Mouse (Mus musculus) liver, embryonic 11.5 days (tissue): ENCODE measurements around the gene Eaf1. TPM values are rescaled to one million over a fixed set of nuclear protein-coding genes. Genes with fewer than 3 reads are reported as not detected.
A peak's percentile ranks its signal among the peaks of the same experiment; 100 is the strongest.

Experiments
- ATAC-seq: fragments of 200-750 bp; cut with Nextera tagmentation; replicated peaks from 2 replicates; pipeline ENCODE4 v1.8.0; 2017; ENCODE audit warnings: moderate number of reproducible peaks, mild to moderate bottlenecking, moderate TSS enrichment, moderate library complexity; ENCODE audit not compliant: low FRiP score
- DNase-seq: peaks from one replicate; pipeline ENCODE4 v3.0.0-alpha.2; 2017; ENCODE audit warnings: low spot score
- H3K27ac ChIP-seq: fragments of 300-500 bp; sonication (generic); 2 replicates; pipeline ENCODE4 v1.5.1; 2014; ENCODE audit warnings: mild to moderate bottlenecking, low read depth, low read length, control low read depth
- H3K27me3 ChIP-seq: fragments of 300-500 bp; sonication (generic); replicated peaks from 2 replicates; pipeline ENCODE4 v1.6.1; 2014; ENCODE audit warnings: low read length, mixed read lengths; ENCODE audit not compliant: control insufficient read depth, insufficient read depth
- H3K36me3 ChIP-seq: fragments of 300-500 bp; sonication (generic); 2 replicates; pipeline ENCODE4 v1.6.1; 2014; ENCODE audit warnings: mild to moderate bottlenecking, low read length, moderate library complexity, mixed read lengths; ENCODE audit not compliant: control insufficient read depth, insufficient read depth
- H3K4me1 ChIP-seq: fragments of 300-500 bp; sonication (generic); replicated peaks from 2 replicates; pipeline ENCODE4 v1.6.1; 2014; ENCODE audit warnings: low read length, mixed read lengths; ENCODE audit not compliant: control insufficient read depth, insufficient read depth
- H3K4me2 ChIP-seq: fragments of 300-500 bp; sonication (generic); 2 replicates; pipeline ENCODE4 v1.6.1; 2014; ENCODE audit warnings: mild to moderate bottlenecking, control low read depth, moderate library complexity
- H3K4me3 ChIP-seq: fragments of 300-500 bp; sonication (generic); 2 replicates; pipeline ENCODE4 v1.5.1; 2014; ENCODE audit warnings: low read depth, low read length, control low read depth
- H3K9ac ChIP-seq: fragments of 300-500 bp; sonication (generic); 2 replicates; pipeline ENCODE4 v1.6.1; 2014; ENCODE audit warnings: low read depth, low read length, control low read depth
- H3K9me3 ChIP-seq: fragments of 300-500 bp; sonication (generic); 2 replicates; pipeline ENCODE4 v1.6.1; 2016; ENCODE audit warnings: low read length, inconsistent platforms, mixed read lengths; ENCODE audit not compliant: control insufficient read depth
- WGBS: fragments of 180-500 bp; shearing (Covaris S2); extraction: QIAGEN DNeasy Blood & Tissue Kit; methylation state at CpG from one replicate; pipeline ENCODE4 v1.1.7; 2014; 5-methylcytosine and 5-hydroxymethylcytosine counted together
- polyA plus RNA-seq: library from polyadenylated mRNA; unstranded; fragments of >200 nt; fragmentation: Nextera tagmentation; extraction: Ambion mirVana; gene quantifications from 2 replicates; pipeline ENCODE4 v1.2.1, GENCODE M21; 2014

The Eaf1 gene
- polyA plus RNA-seq, 1 experiment from 2014 or later, result 39.1 TPM

GRCm38 (mm10) chr14:31521318-31521717 lies 27.1 kb downstream of the Eaf1 start:
- DNase-seq (no peak), ATAC-seq (no peak)
- peaks cover 3% of the 10 kb centered on the region; the same call in 1 of the 2 replicates for H3K4me1 ChIP-seq
- H3K27me3 ChIP-seq, result no peaks in the 10 kb centered on the region
- H3K9ac ChIP-seq, result no peak overlapping the region
- H3K4me3 ChIP-seq, result no peak overlapping the region
- no peak overlapping the region for H3K4me2 ChIP-seq
- no peaks in the 10 kb centered on the region for H3K9me3 ChIP-seq
- no peaks in the 10 kb centered on the region for H3K36me3 ChIP-seq
- 69% methylated on average over 2 of the region's 2 CpGs for WGBS
- no peak overlapping the region for H3K27ac ChIP-seq

- ATAC-seq (no peak), DNase-seq (no peak)
- Histone ChIP-seq H3K9me3 (no peaks in the 10 kb centered on the region), H3K4me1 (no peaks in the 10 kb centered on the region), H3K4me3 (no peak overlapping the region), H3K27ac (no peak overlapping the region), H3K36me3 (no peaks in the 10 kb centered on the region), H3K27me3 (no peaks in the 10 kb centered on the region), H3K9ac (no peak overlapping the region), H3K4me2 (no peak overlapping the region)
- 71% methylated on average over 7 of the region's 7 CpGs for WGBS
Observed at GRCm38 (mm10) chr14:31525040-31525810, 31.0 kb downstream of the Eaf1 start.

- Histone ChIP-seq H3K36me3 (no peaks in the 10 kb centered on the region), H3K4me3 (no peak overlapping the region), H3K27me3 (no peaks in the 10 kb centered on the region), H3K9me3 (no peaks in the 10 kb centered on the region), H3K4me2 (no peak overlapping the region), H3K27ac (0 out of 2 replicates have a peak overlapping the region, but pooled peaks have one; percentile 36), H3K4me1 (peaks cover 14% of the 10 kb centered on the region; the same call in 1 of the 2 replicates), H3K9ac (no peak overlapping the region)
- DNase-seq, result no peak
- ATAC-seq, result no peak
- WGBS, result 72% methylated on average over 4 of the region's 4 CpGs
Observed at GRCm38 (mm10) chr14:31530847-31531246, 36.6 kb downstream of the Eaf1 start.

GRCm38 (mm10) chr14:31531506-31532148 lies 37.4 kb downstream of the Eaf1 start:
- no peaks in the 10 kb centered on the region for H3K27me3 ChIP-seq
- no peak for DNase-seq
- H3K27ac ChIP-seq, result 0 out of 2 replicates have a peak overlapping the region, but pooled peaks have one; percentile 36

GRCm38 (mm10) chr14:31532656-31533055 lies 38.5 kb downstream of the Eaf1 start:
- Histone ChIP-seq H3K4me2 (no peak overlapping the region), H3K4me3 (no peak overlapping the region), H3K9me3 (no peaks in the 10 kb centered on the region), H3K36me3 (no peaks in the 10 kb centered on the region), H3K27ac (no peak overlapping the region), H3K27me3 (no peaks in the 10 kb centered on the region), H3K9ac (no peak overlapping the region), H3K4me1 (peaks cover 14% of the 10 kb centered on the region; the same call in 1 of the 2 replicates)
- WGBS, result 59% methylated on average over 3 of the region's 3 CpGs
- no peak for ATAC-seq
- no peak for DNase-seq

More at GRCm38 (mm10) chr14:31531506-31532148, 37.4 kb downstream of the Eaf1 start:
- Histone ChIP-seq H3K36me3 (no peaks in the 10 kb centered on the region), H3K4me2 (0 out of 2 replicates have a peak overlapping the region, but pooled peaks have one; percentile 7), H3K4me3 (no peak overlapping the region), H3K9ac (no peak overlapping the region), H3K9me3 (no peaks in the 10 kb centered on the region), H3K4me1 (peaks cover 14% of the 10 kb centered on the region; the same call in 1 of the 2 replicates)
- WGBS, result 39% methylated on average over 12 of the region's 12 CpGs
- no peak for ATAC-seq

- H3K4me2 ChIP-seq, result no peak overlapping the region
- no peak overlapping the region for H3K9ac ChIP-seq
- no peak for DNase-seq
- H3K36me3 ChIP-seq, result no peaks in the 10 kb centered on the region
- no peaks in the 10 kb centered on the region for H3K27me3 ChIP-seq
- peaks cover 3% of the 10 kb centered on the region; the same call in 1 of the 2 replicates for H3K4me1 ChIP-seq
- WGBS, result 76% methylated on average over 6 of the region's 6 CpGs
- no peak for ATAC-seq
- H3K4me3 ChIP-seq, result no peak overlapping the region
- no peaks in the 10 kb centered on the region for H3K9me3 ChIP-seq
- no peak overlapping the region for H3K27ac ChIP-seq
Observed at GRCm38 (mm10) chr14:31537298-31537697, 43.1 kb downstream of the Eaf1 start.

- ATAC-seq, result no peak
- WGBS, result 78% methylated on average over 11 of the region's 11 CpGs
Observed at GRCm38 (mm10) chr14:31543885-31544442, 49.8 kb downstream of the Eaf1 start.

GRCm38 (mm10) chr14:31555021-31555420 lies 60.8 kb downstream of the Eaf1 start:
- ATAC-seq (no peak), DNase-seq (no peak)
- H3K4me2 ChIP-seq, result no peak overlapping the region
- H3K9me3 ChIP-seq, result no peaks in the 10 kb centered on the region
- no peaks in the 10 kb centered on the region for H3K4me1 ChIP-seq
- no peak overlapping the region for H3K4me3 ChIP-seq
- H3K36me3 ChIP-seq, result no peaks in the 10 kb centered on the region
- H3K9ac ChIP-seq, result no peak overlapping the region
- WGBS, result 84% methylated on average over 7 of the region's 7 CpGs
- H3K27ac ChIP-seq, result no peak overlapping the region
- H3K27me3 ChIP-seq, result no peaks in the 10 kb centered on the region; the same call in 1 of the 2 replicates

More at GRCm38 (mm10) chr14:31543885-31544442, 49.8 kb downstream of the Eaf1 start:
- H3K9me3 ChIP-seq, result no peaks in the 10 kb centered on the region
- no peaks in the 10 kb centered on the region for H3K27me3 ChIP-seq
- DNase-seq, result no peak
- H3K9ac ChIP-seq, result no peak overlapping the region
- H3K27ac ChIP-seq, result no peak overlapping the region
- H3K4me3 ChIP-seq, result no peak overlapping the region
- no peak overlapping the region for H3K4me2 ChIP-seq
- no peaks in the 10 kb centered on the region for H3K4me1 ChIP-seq
- H3K36me3 ChIP-seq, result no peaks in the 10 kb centered on the region
